Mouse (Mus musculus): Measurements from ENCODE around the gene Akap6. TPM values are rescaled to one million over a fixed set of nuclear protein-coding genes. Genes with fewer than 3 reads are reported as not detected.
A peak's percentile ranks its signal among the peaks of the same experiment; 100 is the strongest.

Gene Akap6
- total RNA-seq, 2 experiments from 2014 or later, result 25.8 to 26.1 TPM

GRCm38 (mm10) chr12:52893656-52894405 is 194.6 kb downstream of the Akap6 start:
- DNase-seq, result no peak
- intact Hi-C loops (cut with DNase I), result loop anchor here (10.0 kb wide), 1 partner anchor 289 kb away; no protein-coding TSS in a partner anchor

- DNase-seq, result no peak
- intact Hi-C loops (cut with DNase I), result loop anchor here (5.0 to 10.0 kb wide), 3 partner anchors 64 to 394 kb away; partner anchors contain the start of gene Arhgap5
Observed at GRCm38 (mm10) chr12:52895672-52896460, 196.7 kb downstream of the Akap6 start.

- intact Hi-C loops (cut with DNase I), result loop anchor here (5.0 to 10.0 kb wide), 3 partner anchors 64 to 394 kb away; partner anchors contain the start of gene Arhgap5
- DNase-seq, result no peak
Observed at GRCm38 (mm10) chr12:52896785-52897184, 197.6 kb downstream of the Akap6 start.

DNA sequence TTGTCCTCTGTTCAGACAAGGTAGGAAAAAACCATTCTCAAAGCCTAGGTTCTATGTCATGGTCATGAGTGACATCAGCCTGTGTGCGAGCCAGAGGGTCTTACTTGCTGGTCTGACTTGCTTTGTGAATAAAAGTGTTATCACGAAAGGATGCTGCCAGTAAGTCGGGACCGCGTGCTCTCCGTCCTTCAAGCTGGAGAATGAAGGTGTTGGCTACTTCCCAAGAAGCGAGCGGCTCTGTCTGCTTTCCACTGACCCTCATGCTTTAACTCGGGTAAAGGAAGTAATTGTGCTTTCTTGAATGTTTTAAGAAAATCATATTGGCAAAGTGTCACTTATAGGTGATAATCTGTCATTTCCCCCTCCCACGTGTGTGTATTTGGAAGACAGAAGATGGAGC is 198.9 kb downstream of the Akap6 start:
- DNase-seq, result no peak
- intact Hi-C loops (cut with DNase I), result loop anchor here (5.0 to 10.0 kb wide), 3 partner anchors 66 to 396 kb away; partner anchors contain the start of gene Arhgap5

GRCm38 (mm10) chr12:52904046-52904445 is 204.9 kb downstream of the Akap6 start:
- intact Hi-C loops (cut with DNase I), result loop anchor here (5.0 kb wide), 1 partner anchor 892 kb away; no protein-coding TSS in a partner anchor
- no peak for DNase-seq

GRCm38 (mm10) chr12:52908448-52909066 is 209.4 kb downstream of the Akap6 start:
- intact Hi-C loops (cut with DNase I), result no loop called here
- DNase-seq, result no peak

DNA sequence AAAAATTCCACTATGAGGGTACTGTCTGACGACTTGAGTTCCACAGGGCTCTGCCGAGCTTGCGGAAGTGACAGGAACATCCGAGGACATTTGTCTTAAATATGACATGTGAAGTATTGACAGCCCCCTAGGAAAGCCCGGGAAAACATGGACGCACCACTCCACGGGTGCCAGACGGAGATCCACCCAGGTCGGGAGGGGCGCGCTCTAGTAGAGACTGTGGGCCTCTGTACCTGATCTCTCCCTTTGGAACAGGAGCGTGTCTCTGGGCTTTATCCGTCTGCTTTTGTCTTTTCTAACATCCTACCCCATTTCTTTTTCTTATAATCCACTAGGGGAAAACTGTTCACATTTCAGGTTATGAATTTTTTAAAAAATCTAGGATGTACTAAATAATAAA is 211.2 kb downstream of the Akap6 start:
- intact Hi-C loops (cut with DNase I), result loop anchor here (10.0 kb wide), 1 partner anchor 344 kb away; no protein-coding TSS in a partner anchor
- DNase-seq, result no peak

- intact Hi-C loops (cut with DNase I), result loop anchor here (10.0 kb wide), 1 partner anchor 344 kb away; no protein-coding TSS in a partner anchor
- DNase-seq, result peak; percentile 63 to 64
Observed at GRCm38 (mm10) chr12:52910819-52911218, 211.6 kb downstream of the Akap6 start.

GRCm38 (mm10) chr12:52918939-52919338 is 219.8 kb downstream of the Akap6 start:
- DNase-seq, result no peak
- intact Hi-C loops (cut with DNase I), result loop anchor here (2.0 to 10.0 kb wide), 2 partner anchors 336 to 1144 kb away; no protein-coding TSS in a partner anchor

DNA sequence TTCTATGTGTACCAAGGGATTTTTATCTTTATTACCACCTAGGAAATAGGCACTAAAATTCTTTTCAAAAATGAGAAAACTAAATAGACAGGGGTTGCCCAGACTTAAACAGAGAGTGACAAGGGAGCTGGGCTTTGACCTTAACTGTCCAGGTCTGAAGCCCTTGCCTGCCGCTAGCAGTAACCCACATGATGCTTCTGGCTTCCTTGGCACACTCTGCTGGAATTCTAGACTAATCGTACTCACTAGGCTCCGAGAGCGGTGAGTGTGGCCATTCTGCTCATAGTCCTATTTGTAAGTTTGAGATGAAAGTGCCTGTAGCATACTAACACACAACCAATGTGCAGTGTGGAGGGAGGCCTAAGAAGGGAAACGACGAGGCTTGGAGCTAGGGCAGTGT is 223.3 kb downstream of the Akap6 start:
- DNase-seq, result no peak
- intact Hi-C loops (cut with DNase I), result loop anchor here (5.0 kb wide), 1 partner anchor 1635 kb away; no protein-coding TSS in a partner anchor

- no peak for DNase-seq
- intact Hi-C loops (cut with DNase I), result no loop called here
Observed at GRCm38 (mm10) chr12:52925448-52925847, 226.3 kb downstream of the Akap6 start.

- DNase-seq, result no peak
- intact Hi-C loops (cut with DNase I), result no loop called here
Observed at GRCm38 (mm10) chr12:52933832-52934231, 234.6 kb downstream of the Akap6 start.

DNA sequence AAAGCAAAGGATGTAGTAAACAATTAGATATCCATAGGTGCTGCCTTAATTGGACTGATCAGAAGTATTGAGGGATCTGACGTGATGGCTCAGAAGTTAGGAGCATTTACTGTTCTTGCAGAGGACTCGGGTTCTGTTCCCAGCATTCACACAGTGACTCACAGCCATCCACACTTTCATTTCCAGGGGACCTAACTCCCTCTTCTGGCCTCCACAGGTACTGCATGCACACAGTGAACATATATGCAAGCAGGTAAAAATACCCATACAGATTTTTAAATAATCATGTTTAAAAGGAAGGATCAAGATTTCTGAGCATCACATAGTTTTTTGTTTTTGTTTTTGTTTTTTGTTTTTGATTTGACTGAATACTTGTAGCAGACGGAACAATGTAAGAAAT is 235.8 kb downstream of the Akap6 start:
- no peak for DNase-seq
- intact Hi-C loops (cut with DNase I), result no loop called here

DNA sequence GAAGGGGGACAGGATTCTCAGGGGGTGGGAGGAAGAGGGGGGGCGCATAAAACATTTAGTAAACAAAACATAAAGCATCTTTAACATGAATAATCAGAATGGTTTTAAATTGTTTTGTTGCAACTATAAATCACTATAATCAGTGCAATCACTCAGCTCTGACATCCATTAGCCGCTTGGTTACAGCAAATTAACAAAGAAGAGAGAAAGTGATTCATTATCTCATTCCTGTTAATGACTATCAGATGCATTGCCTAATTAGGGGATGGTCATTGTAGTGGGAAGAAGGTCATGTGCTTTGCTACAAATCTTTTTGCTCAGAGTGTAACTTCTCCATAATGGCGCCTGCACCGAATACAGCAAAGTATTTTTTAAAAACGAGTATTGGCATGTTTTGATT is 239.6 kb downstream of the Akap6 start:
- no peak for DNase-seq
- intact Hi-C loops (cut with DNase I), result no loop called here

DNA sequence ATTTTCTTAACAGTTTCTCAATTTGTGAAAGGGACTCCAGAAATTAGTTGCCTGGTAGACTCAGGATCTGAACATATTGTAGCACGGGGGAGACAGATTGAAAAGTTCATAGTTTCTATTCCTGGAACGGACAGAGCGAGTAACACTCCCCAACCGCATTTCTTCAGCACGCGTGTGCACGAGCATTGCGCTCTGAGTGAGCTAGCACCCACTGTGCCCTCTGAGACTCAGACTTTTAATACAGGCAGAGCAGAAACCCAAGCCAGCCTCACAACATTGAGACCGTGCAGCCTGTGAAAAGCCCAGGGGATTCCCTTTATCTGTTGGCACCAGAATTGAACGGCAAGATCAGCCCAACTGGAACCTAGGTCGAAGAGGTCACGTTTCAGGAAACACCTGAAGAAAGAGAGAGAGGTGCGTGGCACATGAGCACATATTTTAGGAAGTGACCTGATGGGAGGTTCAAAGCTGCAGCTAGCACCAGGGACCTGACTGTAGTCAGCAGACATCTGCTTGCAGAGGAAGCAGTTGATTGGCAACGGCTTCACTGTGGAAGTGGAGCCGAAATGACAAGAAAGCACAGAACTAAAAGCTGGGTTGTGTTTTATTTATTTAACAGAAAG is 240.3 kb downstream of the Akap6 start:
- no peak for DNase-seq
- intact Hi-C loops (cut with DNase I), result no loop called here

- intact Hi-C loops (cut with DNase I), result no loop called here
- no peak for DNase-seq
Observed at GRCm38 (mm10) chr12:52941941-52942340, 242.8 kb downstream of the Akap6 start.

- DNase-seq, result no peak
- intact Hi-C loops (cut with DNase I), result no loop called here
Observed at GRCm38 (mm10) chr12:52944274-52944673, 245.1 kb downstream of the Akap6 start.

DNA sequence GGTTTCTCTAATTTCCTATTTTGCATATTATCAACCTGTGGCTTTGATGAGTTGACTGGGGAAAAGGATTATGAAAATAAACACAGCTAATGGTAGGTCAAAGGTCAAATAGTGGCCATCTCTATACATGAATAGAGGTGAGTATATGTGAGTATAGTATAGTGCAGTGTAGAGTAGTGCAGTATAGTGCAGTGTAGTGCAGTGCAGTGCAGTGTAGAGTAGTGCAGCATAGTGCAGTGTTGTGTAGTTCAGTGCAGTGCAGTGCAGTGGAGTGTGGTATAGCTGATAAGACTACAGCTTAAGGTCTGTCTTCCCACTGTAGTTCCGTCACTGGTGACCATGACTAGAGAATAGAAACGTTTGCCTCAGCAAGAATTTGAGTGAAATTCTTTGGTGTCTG is 245.8 kb downstream of the Akap6 start:
- intact Hi-C loops (cut with DNase I), result no loop called here
- DNase-seq, result no peak

GRCm38 (mm10) chr12:52950660-52951059 is 251.5 kb downstream of the Akap6 start:
- intact Hi-C loops (cut with DNase I), result no loop called here

DNA sequence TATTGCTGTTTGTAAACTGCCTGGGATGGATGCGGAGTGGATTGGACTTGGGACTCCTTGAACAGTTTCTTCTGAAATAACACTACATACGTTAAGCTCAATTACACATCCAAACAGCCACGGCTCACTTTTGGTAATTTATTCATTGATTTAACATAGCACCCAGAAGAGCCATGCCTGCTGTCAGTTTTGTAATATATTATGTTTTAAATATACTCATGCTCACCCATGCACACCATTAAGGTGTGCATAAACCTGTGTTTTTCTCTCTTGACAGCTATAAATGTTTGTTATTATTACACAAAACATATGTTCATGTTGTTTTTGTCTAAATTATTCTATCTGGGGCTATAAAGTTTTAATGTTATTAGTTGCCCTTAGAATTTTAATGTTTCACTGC is 258.4 kb downstream of the Akap6 start:
- intact Hi-C loops (cut with DNase I), result no loop called here
- no peak for DNase-seq

More at GRCm38 (mm10) chr12:52950660-52951059, 251.5 kb downstream of the Akap6 start:
- no peak for DNase-seq
